In the genomic region with DNA sequence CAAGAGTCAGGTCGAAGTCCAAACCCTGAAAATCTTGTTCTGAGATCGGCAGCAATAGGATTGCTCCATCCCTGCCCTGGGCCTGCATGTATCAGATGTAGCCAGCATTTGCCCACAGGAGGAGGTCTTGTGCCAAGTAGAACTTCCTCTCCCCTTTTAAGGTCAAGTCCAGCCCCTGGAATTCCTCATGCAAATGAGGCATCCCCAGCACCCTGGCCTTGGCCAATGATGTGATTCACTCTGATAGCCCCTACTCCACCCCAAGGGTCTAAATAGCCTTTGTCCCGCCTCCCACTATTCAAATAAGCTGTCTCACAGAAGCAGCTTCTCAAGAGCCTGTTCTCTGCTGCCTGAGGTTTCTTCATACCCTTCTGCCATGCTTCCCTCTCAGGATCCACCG, we compare ENCODE assay signal across 13 mouse cellular contexts. TPM values are rescaled to one million over a fixed set of nuclear protein-coding genes. Genes with fewer than 3 reads are reported as not detected.
"Had no signal": no experiment of that assay in that cellular context is flagged by ENCODE, and none has a peak within 500 bp of the region (broad histone marks: within the 10 kb centered on the region; RNA-seq: fewer than 3 reads in every experiment).

No protein-coding gene starts in this region.

- H3K9ac ChIP-seq: limb, embryonic 12.5 days; liver, embryonic 13.5 days; liver, postnatal 0 days had no signal

- H3K27me3 ChIP-seq: limb, embryonic 12.5 days; liver, embryonic 13.5 days had no signal

- DNase-seq: kidney, adult 8-10 months; kidney, postnatal 25 days; liver; liver, embryonic 13.5 days; liver, postnatal 0 days; lung, postnatal 14 days; right cerebral cortex, postnatal 14 days; thymus, postnatal 36 days had no signal

- H3K9me3 ChIP-seq: limb, embryonic 12.5 days; liver, embryonic 13.5 days had no signal

- H3K4me1 ChIP-seq: liver, embryonic 13.5 days had no signal

- H3K36me3 ChIP-seq: limb, embryonic 12.5 days; liver, embryonic 13.5 days had no signal

- H3K4me3 ChIP-seq: limb, embryonic 12.5 days; liver, embryonic 13.5 days; megakaryocyte, embryonic 14.5 days had no signal

- ATAC-seq: liver, postnatal 0 days; midbrain, embryonic 16.5 days had no signal

- H3K4me2 ChIP-seq: limb, embryonic 12.5 days; liver, embryonic 13.5 days; midbrain, embryonic 11.5 days had no signal

- H3K27ac ChIP-seq: limb, embryonic 12.5 days; liver, embryonic 13.5 days; macrophage had no signal

RNA-seq across cellular contexts. Expression of a gene that starts 28.2 kb away (rescaled TPM):
- polyA plus RNA-seq: liver, embryonic 13.5 days; macrophage had no signal
